9 mouse cellular contexts compared by ENCODE assay signal in the genomic region with DNA sequence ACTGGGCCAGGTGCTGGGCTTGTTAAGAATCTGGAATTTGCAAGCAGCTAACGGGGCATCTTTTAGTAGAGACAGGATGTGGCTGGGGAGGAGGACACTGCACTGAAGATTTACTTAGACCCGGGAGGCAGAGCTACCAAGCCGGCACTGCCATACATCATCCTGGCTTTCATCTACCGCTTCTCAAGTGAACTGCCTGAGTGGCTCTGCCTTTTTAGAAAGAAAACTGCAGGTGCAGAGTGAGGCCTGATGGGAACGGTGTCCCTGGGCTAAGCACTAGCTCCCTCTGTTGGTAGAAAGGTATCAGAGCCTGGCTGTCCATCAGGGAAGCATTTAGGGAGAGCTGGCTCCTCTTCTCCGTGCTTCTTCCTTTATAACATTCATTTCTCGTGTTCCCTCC. TPM values are rescaled to one million over a fixed set of nuclear protein-coding genes. Genes with fewer than 3 reads are reported as not detected.
DNase-seq lines count a peak whose midpoint lies in the region; TF ChIP-seq lines count a peak whose summit lies in the region.
"Had no signal": no experiment of that assay in that cellular context is flagged by ENCODE, and none has a peak within 500 bp of the region (broad histone marks: within the 10 kb centered on the region; RNA-seq: fewer than 3 reads in every experiment).

No protein-coding gene starts in this region.

- H3K9ac ChIP-seq in liver, adult 2 months (ENCODE audit: low read depth, low read length): no peak overlapping the region
- H3K9ac ChIP-seq: liver, embryonic 13.5 days had no signal

- no peak overlapping the region for H3K4me3 ChIP-seq in lung, adult 2 months (replicated peaks; ENCODE audit: extremely low read depth, low read depth, low read length)
- H3K4me3 ChIP-seq in liver, adult 2 months (ENCODE audit: insufficient read depth, low read depth, low read length): no peak overlapping the region
- no peak overlapping the region for H3K4me3 ChIP-seq in small intestine, adult 2 months (ENCODE audit: low read depth, low read length)
- H3K4me3 ChIP-seq: liver, embryonic 13.5 days had no signal

- WGBS in lung, adult 2 months: 29% methylated on average over 7 of the region's 7 CpGs
- 53% methylated on average over 7 of the region's 7 CpGs for WGBS in liver, adult 2 months
- 38% methylated on average over 7 of the region's 7 CpGs for WGBS in small intestine, adult 2 months

- DNase-seq in lung, adult 2 months: no peak
- DNase-seq in lung, postnatal 25 days (ENCODE audit: low spot score): no peak
- peak; percentile 76 for DNase-seq in ZHBTc4 (ENCODE audit: low read depth, low spot score)
- DNase-seq in embryo, embryonic 10 days (ENCODE audit: low spot score): peak; percentile 81
- peak; percentile 3 for DNase-seq in liver, adult 2 months (ENCODE audit: extremely low read depth, low read depth, low spot score)
- DNase-seq in urinary bladder, postnatal 4 days (ENCODE audit: low spot score in 2 of 2): no peak
- no peak for DNase-seq in gastrocnemius, postnatal 25 days
- DNase-seq: liver, embryonic 13.5 days had no signal

- no peak overlapping the region for H3K27ac ChIP-seq in liver, adult 2 months (replicated peaks; ENCODE audit: insufficient read depth, low read depth, low read length)
- H3K27ac ChIP-seq in small intestine, adult 2 months (ENCODE audit: insufficient read depth, low read depth, low read length): no peak overlapping the region
- H3K27ac ChIP-seq: liver, embryonic 13.5 days had no signal

- peaks cover 27% of the 10 kb centered on the region; the same call in 1 of the 2 replicates for H3K36me3 ChIP-seq in liver, adult 2 months (ENCODE audit: control insufficient read depth, insufficient read depth, low read length)
- peaks cover 78% of the 10 kb centered on the region for H3K36me3 ChIP-seq in small intestine, adult 2 months (ENCODE audit: control insufficient read depth, insufficient read depth, low read length)

- no peak for TF ChIP-seq POLR2A in lung, adult 2 months (IDR thresholded peaks at IDR 0.05; ENCODE audit: borderline replicate concordance, extremely low read depth, low read depth, low read length)
- TF ChIP-seq POLR2A in liver, adult 2 months (IDR thresholded peaks at IDR 0.05; ENCODE audit: extremely low read depth, insufficient read depth, low read length): no peak
- TF ChIP-seq POLR2A in small intestine, adult 2 months (IDR thresholded peaks at IDR 0.05; ENCODE audit: low read depth, low read length): no peak

- no peaks in the 10 kb centered on the region for H3K4me1 ChIP-seq in lung, adult 2 months (ENCODE audit: control insufficient read depth, insufficient read depth, low read length)
- H3K4me1 ChIP-seq in liver, adult 2 months (ENCODE audit: control insufficient read depth, insufficient read depth, low read length): no peaks in the 10 kb centered on the region
- H3K4me1 ChIP-seq in small intestine, adult 2 months (ENCODE audit: control insufficient read depth, insufficient read depth, insufficient read length, low read length): no peaks in the 10 kb centered on the region

- peak; percentile 84 for TF ChIP-seq CTCF in lung, adult 2 months (IDR thresholded peaks at IDR 0.05; ENCODE audit: insufficient read depth, low read length)
- TF ChIP-seq CTCF in liver, adult 2 months (IDR thresholded peaks at IDR 0.05; ENCODE audit: low read depth, low read length): peak; percentile 69
- peak; percentile 67; the same call in 1 of the 2 replicates for TF ChIP-seq CTCF in small intestine, adult 2 months (IDR thresholded peaks at IDR 0.05; ENCODE audit: extremely low read depth, insufficient read length, insufficient replicate concordance, low read depth, low read length)

- H3K27me3 ChIP-seq in liver, adult 2 months (ENCODE audit: control insufficient read depth, insufficient read depth, low read length): no peaks in the 10 kb centered on the region
- no peaks in the 10 kb centered on the region for H3K27me3 ChIP-seq in small intestine, adult 2 months (ENCODE audit: control insufficient read depth, insufficient read depth, low read length)
- H3K27me3 ChIP-seq: liver, embryonic 13.5 days had no signal

- no peaks in the 10 kb centered on the region for H3K79me2 ChIP-seq in liver, adult 2 months (ENCODE audit: control insufficient read depth, insufficient read depth, low read length)

RNA-seq across cellular contexts. Expression of a gene that starts 25.3 kb away (rescaled TPM):
- 38.9 and 50.1 TPM in 2 replicates for polyA plus RNA-seq in lung, adult 2 months (2012; rRNA removed)
- 10.5 and 10.8 TPM in 2 replicates for total RNA-seq in liver, adult 2 months (2014; rRNA removed)
- 7.5 and 9.2 TPM in 2 replicates for polyA plus RNA-seq in liver, adult 2 months (2012; rRNA removed)
- polyA plus RNA-seq in small intestine, adult 2 months (2012; rRNA removed): 7.9 and 20.0 TPM in 2 replicates
- total RNA-seq in gastrocnemius, postnatal 25 days (2021): 10 to 100 TPM; 17.8 to 18.9 TPM

RNA-seq across cellular contexts. Expression of a gene that starts 25.7 kb away (rescaled TPM):
- polyA plus RNA-seq in lung, adult 2 months (2012; rRNA removed): 0.45 and 0.62 TPM in 2 replicates
- total RNA-seq in liver, adult 2 months (2014; rRNA removed): 0.13 TPM in 1 of 2 replicates, not detected in the other
- 0.05 and 0.13 TPM in 2 replicates for polyA plus RNA-seq in liver, adult 2 months (2012; rRNA removed)
- polyA plus RNA-seq in small intestine, adult 2 months (2012; rRNA removed): 18.4 and 25.7 TPM in 2 replicates
- not detected for total RNA-seq in gastrocnemius, postnatal 25 days (2021)
- polyA plus RNA-seq: liver, embryonic 13.5 days had no signal

RNA-seq across cellular contexts. Expression of a gene that starts 29.8 kb away (rescaled TPM):
- polyA plus RNA-seq in lung, adult 2 months (2012; rRNA removed): 41.2 and 47.4 TPM in 2 replicates
- 3.9 and 4.0 TPM in 2 replicates for total RNA-seq in liver, adult 2 months (2014; rRNA removed)
- 10.5 and 11.5 TPM in 2 replicates for polyA plus RNA-seq in liver, adult 2 months (2012; rRNA removed)
- polyA plus RNA-seq in small intestine, adult 2 months (2012; rRNA removed): 33.0 and 84.5 TPM in 2 replicates
- total RNA-seq in gastrocnemius, postnatal 25 days (2021): 10 to 100 TPM; 18.4 to 24.0 TPM

RNA-seq across cellular contexts. Expression of a gene that starts 30.7 kb away (rescaled TPM):
- 2.6 and 2.7 TPM in 2 replicates for polyA plus RNA-seq in lung, adult 2 months (2012; rRNA removed)
- total RNA-seq in liver, adult 2 months (2014; rRNA removed): 0.40 and 0.46 TPM in 2 replicates
- 0.87 and 0.88 TPM in 2 replicates for polyA plus RNA-seq in liver, adult 2 months (2012; rRNA removed)
- 2.7 and 2.8 TPM in 2 replicates for polyA plus RNA-seq in small intestine, adult 2 months (2012; rRNA removed)
- total RNA-seq in gastrocnemius, postnatal 25 days (2021): 1 to 10 TPM in 1 of 2 experiments, under 1 TPM in 1; 0.99 to 2.2 TPM

RNA-seq across cellular contexts. Expression of a gene that starts 44.8 kb away (rescaled TPM):
- 710 and 828 TPM in 2 replicates for polyA plus RNA-seq in lung, adult 2 months (2012; rRNA removed)
- total RNA-seq in liver, adult 2 months (2014; rRNA removed): 4.9 and 6.6 TPM in 2 replicates
- polyA plus RNA-seq in liver, adult 2 months (2012; rRNA removed): 16.4 and 22.5 TPM in 2 replicates
- 15.1 and 25.8 TPM in 2 replicates for polyA plus RNA-seq in small intestine, adult 2 months (2012; rRNA removed)
- 10 to 100 TPM; 31.8 to 51.8 TPM for total RNA-seq in gastrocnemius, postnatal 25 days (2021)

Comparison
In these comparisons a context has a peak if more than half of its experiments do, and no peak if none do; other contexts are left out.
1. DNase-seq: peak in ZHBTc4 (single experiment), embryo, embryonic 10 days (single experiment) and liver, adult 2 months (single experiment); none in lung, adult 2 months (single experiment), lung, postnatal 25 days (single experiment), urinary bladder, postnatal 4 days (0 of 2) and gastrocnemius, postnatal 25 days (single experiment).
2. RNA of a gene that starts 25.7 kb away (polyA plus RNA-seq): 18.4 to 25.7 TPM in small intestine, adult 2 months; 0.45 to 0.62 TPM in lung, adult 2 months and 0.05 to 0.13 TPM in liver, adult 2 months; every median in the first group is over 10 times any median in the second.
3. Peak in every context shown above with its lines, with median percentiles within 50 percentile points of each other: CTCF ChIP-seq.